Mouse (Mus musculus) heart, postnatal 14 days (tissue): ENCODE measurements at regions not wholly inside any gene's neighbourhood (a gene's known extent, or its start where the extent isn't known, plus 50 kb on each side); places are given as distances from the start of the nearest gene placed in this dataset.

Experiments
- DNase-seq, 2 experiments: peaks; one replicate each; pipeline ENCODE4 v3.0.0; 2021 to 2022
- intact Hi-C: fragments of 180-260 bp; cut with DNase I; formaldehyde crosslinking; loops from one replicate; pipeline ENCODE4 v1.15.1; 2025

GRCm38 (mm10) chr17:84081751-84082352 is 105.9 kb downstream of the Zfp36l2 start:
- intact Hi-C loops: no loop called here
- DNase-seq: peak; percentile 52 to 67

DNA sequence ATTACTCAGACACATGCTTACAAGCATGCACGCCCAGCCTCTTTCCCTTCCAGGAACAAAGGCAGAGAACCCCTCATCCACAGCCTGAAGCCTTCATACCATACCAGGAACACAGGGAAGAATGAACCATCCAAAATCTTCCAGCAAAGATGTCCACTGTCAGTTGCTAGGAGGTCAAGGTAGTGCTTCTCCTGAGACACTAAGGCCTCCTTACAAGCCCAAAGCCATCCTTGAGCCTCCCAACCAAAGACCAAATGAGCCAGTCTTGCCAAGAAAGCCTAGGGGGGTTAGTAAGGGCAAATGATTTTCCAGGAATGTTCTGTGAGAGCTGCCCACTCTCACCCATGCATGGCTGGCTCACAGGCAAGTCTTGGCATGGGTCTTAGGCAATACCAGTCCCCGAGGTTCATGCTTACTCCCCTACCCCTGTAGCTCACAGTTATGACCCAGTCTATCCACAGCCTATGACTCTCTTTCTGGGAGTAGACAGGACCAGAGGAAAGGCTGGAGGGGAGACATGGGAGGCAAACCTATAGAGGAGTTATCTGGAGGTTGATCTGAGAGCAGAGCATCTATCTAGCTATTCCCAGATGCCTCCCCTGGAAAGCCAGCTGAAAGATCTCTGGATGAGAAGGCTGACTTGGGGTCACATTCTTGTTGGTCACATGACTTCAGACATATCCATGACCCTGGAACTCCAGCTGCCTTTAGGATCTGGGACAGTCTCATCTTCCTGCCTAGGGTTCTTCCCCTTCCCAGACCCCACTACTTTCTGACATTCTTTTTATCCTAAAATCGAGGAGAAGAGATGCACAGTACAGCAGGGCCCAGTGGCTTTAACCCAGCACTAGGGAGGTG is 112.4 kb downstream of the Zfp36l2 start:
- intact Hi-C loops: no loop called here

DNA sequence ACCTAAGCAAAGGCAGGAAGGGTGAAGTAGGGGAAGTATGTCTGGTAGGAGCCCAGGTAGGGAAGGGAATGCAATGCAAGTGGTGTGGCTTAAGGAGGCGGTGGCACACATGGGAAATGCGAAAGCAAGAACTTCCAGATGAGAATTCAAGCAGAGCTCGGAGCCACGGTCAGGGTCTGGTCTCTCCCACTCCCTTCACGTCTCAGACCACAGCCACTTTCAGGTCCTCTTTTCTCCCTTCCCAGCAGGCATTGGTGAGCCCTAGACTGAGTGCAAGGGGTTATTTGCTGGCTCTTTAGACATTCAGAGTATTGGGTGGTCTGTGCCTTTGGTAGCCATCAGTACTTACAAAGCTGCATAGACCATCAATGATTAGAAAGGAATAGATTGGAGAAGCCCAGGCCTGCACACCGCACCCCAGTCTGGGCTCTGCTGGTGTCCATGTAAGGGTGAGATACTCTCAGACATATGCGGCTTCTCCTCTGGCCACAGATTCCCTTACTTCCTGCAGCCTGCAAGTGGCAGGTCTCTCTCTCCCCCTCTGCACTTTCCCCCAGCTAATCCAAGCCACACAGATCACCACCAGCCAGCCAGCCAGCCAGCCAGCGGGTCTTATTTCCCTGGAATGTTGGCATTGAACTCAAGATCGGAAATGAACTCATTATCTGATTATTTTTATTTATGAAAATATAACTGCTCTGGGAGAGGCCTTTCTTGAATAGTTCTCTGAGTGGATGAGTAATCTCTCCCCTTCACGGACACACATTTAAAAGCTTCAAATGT is 113.6 kb downstream of the Zfp36l2 start:
- DNase-seq: peak in 1 of 2 experiments; percentile 28
- intact Hi-C loops: no loop called here

More for the DNA sequence above, 112.4 kb downstream of the Zfp36l2 start:
- no peak for DNase-seq

DNA sequence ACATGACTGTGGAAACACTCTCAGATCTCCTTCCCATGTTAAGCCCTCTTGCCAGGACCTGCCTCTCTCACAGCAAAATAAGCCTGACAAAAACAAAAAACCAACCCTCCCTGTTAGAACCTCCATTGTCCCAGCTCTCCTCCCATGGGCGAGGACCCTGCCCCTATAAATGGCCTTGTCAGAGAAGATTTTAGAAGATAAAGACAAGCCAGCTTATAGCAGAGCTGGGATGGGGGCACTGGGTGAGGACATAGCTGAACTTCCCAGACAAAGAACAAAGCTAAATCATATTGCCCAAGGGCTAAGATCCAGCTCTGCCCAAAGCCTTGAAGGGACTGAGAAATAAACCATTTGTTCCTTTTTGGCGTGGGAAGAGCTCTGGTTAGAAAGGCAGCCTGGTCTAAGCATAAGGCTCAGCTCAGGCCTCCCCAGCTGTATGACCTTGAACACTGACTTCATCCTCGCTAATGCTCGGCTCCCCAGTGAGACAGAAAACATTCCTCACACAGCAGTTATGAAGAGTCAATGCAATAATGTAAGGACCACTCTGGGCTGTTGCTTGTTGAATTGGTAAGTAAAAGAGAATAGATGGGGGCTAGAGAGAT is 115.2 kb downstream of the Zfp36l2 start:
- peak in 1 of 2 experiments; percentile 23 for DNase-seq
- intact Hi-C loops: no loop called here

DNA sequence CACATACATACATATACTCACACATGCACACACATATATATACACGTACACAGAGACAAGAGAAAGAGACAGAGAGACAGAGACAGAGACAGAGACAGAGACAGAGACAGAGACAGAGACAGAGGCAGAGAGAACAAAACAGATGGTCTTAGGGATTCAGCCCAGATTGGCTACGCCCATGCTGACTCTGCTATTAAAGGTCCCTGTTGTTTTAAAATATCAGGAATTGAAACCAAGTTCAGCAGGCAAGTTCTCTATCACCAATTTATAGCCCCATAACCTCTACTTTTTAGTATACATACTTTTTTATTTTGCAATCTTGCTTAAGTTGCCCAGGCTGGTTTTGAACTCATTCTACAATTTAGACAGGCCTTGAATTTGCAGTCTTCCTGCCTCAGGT is 115.9 kb downstream of the Zfp36l2 start:
- no peak for DNase-seq
- intact Hi-C loops: no loop called here

DNA sequence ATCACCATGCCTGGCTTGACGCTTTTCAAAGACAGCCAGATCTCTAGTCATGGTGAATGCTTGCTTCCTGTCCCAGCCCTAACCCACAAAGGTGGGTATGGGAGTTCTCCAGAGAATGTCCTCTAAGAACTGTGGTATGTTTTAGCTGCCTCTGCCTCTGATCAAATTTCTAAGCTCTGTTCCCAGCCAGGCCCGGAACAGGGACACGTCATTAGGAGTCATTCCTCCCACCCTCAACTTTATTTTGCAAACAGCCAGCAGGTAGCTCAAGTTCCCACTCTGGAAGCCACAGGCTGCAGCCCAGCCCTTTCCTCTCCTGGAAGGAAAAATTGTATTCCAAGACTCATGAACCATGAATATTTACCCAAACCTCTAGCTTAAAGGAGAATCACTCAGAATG is 117.2 kb downstream of the Zfp36l2 start:
- DNase-seq: no peak
- intact Hi-C loops: no loop called here

DNA sequence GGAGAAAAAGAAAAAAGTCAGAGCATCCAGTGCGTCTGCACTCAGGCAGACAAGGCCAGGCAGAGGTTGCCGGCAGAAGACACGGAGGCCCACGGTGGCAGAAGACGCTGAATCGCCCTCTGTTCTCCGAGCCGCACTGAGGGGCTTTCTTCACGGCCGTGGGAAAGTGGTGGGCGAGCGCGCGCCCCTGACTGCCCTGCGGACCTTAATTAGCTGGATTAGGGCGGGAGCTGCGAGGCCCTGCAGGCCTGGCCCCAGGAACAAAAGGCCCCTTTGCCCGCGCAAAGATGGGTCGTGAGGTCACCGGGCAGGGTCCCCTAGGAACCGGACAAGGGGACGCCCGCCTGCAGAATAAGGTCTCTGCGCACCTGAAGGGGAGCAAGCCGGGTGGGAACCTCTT is 120.6 kb downstream of the Zfp36l2 start:
- DNase-seq: no peak
- intact Hi-C loops: no loop called here

GRCm38 (mm10) chr17:84063791-84064190 is 124.0 kb downstream of the Zfp36l2 start:
- DNase-seq: no peak
- intact Hi-C loops: no loop called here

- intact Hi-C loops: no loop called here
- no peak for DNase-seq
These were observed 126.1 kb downstream of the Zfp36l2 start for GRCm38 (mm10) chr17:84061621-84062020.

DNA sequence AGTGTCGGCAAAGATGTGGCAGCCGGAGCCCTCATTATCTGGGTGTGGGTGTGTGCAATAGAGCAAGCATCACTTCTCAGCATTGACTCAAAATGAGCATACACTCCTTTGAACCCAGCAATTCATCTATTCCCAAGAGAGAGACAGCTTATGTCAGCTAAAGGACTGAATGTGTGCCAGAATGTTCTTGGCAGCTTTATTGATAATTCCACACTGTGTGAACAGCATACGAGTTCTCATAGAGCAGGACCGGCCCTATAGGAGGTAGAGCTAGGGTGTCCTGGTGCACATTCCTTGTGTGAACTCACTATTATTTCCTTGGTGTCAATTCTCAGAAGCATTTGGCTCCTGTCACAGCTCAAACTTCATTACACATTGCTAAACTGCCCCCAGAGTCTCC is 131.3 kb downstream of the Zfp36l2 start:
- intact Hi-C loops: no loop called here
- DNase-seq: no peak

- DNase-seq: no peak
- intact Hi-C loops: no loop called here
These were observed 135.3 kb downstream of the Zfp36l2 start for GRCm38 (mm10) chr17:84052437-84052836.

GRCm38 (mm10) chr17:84051212-84051611 is 136.5 kb downstream of the Zfp36l2 start:
- intact Hi-C loops: no loop called here
- DNase-seq: no peak

DNA sequence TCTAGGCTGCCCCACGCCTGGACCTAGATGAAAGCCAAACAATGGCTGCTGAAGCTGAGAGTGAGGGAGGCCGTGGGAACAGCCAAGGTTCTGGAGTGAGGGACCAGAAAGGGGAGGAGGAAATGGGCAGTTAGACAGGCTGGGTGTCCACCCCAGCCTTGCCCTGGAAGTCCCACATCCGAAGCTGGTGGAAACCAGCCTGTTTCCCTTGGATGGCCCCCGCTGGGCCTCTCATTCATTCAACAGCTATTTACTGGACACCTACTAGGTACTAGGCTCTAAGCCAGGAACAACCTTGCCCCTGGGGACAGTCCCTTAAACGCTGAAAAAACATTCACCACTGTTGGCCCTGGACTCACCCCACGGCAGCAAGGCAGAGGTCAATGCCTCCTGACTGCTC is 139.2 kb downstream of the Zfp36l2 start:
- peak in 1 of 2 experiments; percentile 37 for DNase-seq
- intact Hi-C loops: no loop called here

GRCm38 (mm10) chr17:84047520-84047919 is 140.2 kb downstream of the Zfp36l2 start:
- no peak for DNase-seq
- intact Hi-C loops: no loop called here

- intact Hi-C loops: no loop called here
- DNase-seq: no peak
These were observed 141.9 kb downstream of the Zfp36l2 start for GRCm38 (mm10) chr17:84045812-84046211.

- intact Hi-C loops: no loop called here
- DNase-seq: peak; percentile 38 to 48
These were observed 143.2 kb downstream of the Zfp36l2 start for GRCm38 (mm10) chr17:84044472-84044936.

DNA sequence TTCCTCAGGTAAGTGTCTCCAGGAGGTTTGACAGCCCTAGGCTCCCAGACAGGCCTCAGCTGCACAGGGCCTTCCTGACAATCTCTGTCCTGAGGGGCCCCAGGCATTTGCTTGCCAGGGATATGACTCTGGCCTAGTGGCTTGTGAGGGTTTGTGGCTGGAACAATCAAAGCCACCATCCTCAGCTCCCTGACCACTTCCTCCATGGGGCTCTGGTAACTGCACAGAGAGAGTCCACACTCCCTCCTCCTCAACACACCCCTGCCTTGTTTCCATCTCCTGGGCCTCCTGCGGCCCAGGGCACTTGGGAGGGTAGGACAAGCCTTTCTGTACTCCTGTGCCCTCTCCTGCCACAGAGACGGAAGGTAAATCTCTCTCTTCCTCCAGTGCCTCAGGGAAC is 144.6 kb downstream of the Zfp36l2 start:
- intact Hi-C loops: no loop called here
- no peak for DNase-seq

DNA sequence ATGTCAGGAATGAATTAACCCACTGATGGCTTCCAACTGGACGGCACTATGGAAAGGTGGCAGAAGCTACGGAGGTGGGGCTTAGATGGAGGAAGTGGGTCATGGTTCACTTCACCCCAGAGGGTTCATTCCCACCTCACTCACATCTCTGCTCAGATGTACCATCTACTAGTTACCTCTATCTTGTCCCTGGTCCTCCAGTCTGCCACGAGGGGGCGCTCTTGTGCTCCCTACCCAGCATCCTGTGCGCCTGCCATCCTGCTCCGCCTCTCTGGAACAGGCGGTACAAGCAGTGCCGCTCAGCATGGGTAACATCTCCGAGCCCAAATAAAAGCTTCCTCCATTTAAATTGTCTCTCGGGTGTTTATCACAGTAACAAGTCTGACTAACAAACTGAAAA is 148.3 kb downstream of the Zfp36l2 start:
- DNase-seq: no peak
- intact Hi-C loops: no loop called here

GRCm38 (mm10) chr17:84037580-84038304 is 150.0 kb downstream of the Zfp36l2 start:
- intact Hi-C loops: no loop called here
- peak; percentile 62 to 72 for DNase-seq

GRCm38 (mm10) chr17:84036056-84036455 is 151.7 kb downstream of the Zfp36l2 start:
- intact Hi-C loops: no loop called here
- no peak for DNase-seq
